Mouse (Mus musculus): Measurements from ENCODE around the gene Rnd2.
"Not testable (repeated sequence)": the region's sequence is repeated elsewhere in the genome, so short reads cannot be mapped to it uniquely, and the experiment has no call there.

The Rnd2 gene

DNA sequence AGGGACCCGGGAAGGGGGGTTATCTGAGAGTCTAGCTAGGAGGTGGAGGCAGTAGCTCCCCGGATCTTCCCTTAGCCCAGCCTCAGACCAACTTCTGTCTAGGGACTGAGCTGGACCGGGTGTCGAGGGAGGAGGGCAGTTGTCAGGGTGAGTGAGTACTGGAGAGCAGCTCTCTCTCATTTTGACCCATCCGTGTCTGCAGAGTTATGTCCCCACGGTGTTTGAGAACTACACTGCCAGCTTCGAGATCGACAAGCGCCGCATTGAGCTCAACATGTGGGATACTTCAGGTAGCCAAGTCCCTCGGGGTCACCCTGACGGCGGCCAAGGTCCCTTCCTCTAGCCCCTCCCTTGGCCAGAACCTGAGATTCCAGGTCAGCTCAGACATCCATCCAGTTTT is 3.9 kb downstream of the Rnd2 start:
- in situ Hi-C loops (cut with MboI, MseI) = no loop called here

DNA sequence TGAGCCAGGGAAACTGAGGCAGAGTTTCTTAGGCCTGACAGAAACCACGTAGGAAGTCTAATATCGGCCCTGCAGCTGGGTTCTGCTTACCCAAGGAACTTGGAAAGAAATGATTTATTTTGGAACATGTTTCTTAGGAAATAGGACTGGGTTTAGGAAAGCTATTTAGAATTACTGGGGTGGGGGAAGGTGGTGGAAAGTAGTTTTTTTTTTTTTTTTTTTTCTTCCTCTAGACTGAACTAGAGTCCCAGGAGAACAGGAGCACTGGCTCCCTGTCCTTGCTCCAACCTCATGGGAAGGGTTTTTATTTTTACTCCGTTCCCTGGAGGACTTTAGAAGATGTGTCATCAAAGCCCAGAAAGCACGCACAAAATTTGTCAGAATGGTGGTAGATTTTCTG is 4.4 kb downstream of the Rnd2 start:
- in situ Hi-C loops (cut with MboI, MseI) = no loop called here

DNA sequence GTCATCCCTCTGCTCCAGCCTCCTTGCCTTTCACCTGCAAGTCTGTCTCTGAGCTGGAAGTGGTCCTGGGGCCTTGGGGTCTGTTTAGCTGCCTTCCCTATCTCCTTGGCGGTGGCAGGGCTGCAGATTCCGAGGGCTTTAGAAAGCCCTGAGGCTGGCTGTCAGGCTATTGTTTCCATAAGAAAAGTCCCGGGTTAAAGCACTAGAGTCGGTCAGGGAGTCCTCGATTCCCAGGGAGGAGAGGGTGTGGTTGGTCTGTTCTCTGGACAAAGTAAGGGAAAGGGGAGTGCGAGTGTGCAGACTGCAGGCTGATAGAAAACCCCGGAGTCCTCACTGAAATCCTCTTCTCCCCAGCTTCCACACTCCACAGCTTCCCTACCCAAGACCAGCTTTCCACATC is 5.4 kb downstream of the Rnd2 start:
- in situ Hi-C loops (cut with MboI, MseI) = no loop called here

DNA sequence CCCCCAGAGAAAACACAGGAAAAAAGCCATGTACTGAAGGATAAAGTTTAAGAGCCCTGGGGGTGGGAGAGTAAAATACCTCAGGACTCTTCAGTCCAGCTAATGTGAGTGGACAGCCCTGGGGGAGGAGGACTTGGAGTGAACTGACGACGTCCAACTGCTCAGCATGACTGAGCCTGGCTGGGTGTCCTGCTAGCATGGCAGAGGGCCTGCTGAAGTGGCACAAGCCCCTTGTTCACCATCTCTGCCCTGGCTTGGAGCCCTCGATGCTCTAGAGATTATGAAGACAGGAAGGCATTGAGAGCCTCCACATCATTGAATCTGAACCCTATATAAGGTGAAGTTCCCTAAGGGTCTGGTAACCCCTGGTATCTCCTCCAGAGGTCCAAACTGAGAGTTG is 7.1 kb downstream of the Rnd2 start:
- in situ Hi-C loops (cut with MboI, MseI) = no loop called here

DNA sequence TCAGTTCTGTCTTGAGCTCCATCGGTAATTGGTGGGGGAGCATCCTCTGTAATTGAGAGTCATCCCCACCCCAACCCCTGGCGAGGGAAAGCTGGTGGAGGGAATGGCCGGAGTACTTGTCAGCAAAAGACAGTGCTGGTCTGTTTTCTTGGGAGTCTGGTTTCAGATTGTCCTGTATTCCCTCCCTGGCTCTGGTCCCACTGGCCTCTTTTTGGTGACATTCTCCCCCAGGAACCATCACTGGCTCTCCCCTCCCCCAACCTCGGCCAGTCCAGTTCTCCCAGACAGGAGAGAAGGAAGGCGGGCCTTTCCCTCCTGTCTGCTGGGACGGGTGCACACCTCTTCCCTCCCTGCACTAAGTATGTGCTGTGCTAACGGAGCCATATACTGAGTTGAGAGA is 7.5 kb downstream of the Rnd2 start:
- in situ Hi-C loops (cut with MboI, MseI) = no loop called here

DNA sequence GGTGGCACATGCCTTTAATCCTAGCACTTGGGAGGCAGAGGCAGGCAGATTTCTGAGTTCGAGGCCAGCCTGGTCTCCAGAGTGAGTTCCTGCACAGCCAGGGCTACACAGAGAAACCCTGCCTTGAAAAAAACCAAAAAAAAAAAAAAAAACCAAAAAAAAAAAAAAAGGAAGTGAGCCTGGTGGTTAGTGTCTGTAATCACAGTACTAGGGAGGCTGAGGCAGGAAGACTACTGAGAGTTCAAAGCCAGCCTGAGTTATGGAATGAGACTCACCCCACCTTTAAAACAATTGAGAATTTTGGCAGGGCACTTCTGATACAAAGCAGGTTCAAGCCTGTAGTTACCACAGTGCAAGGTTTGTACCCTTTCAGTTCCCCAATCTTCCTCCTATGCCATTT is 8.9 kb downstream of the Rnd2 start:
- in situ Hi-C loops (cut with MboI, MseI) = not testable (repeated sequence)

DNA sequence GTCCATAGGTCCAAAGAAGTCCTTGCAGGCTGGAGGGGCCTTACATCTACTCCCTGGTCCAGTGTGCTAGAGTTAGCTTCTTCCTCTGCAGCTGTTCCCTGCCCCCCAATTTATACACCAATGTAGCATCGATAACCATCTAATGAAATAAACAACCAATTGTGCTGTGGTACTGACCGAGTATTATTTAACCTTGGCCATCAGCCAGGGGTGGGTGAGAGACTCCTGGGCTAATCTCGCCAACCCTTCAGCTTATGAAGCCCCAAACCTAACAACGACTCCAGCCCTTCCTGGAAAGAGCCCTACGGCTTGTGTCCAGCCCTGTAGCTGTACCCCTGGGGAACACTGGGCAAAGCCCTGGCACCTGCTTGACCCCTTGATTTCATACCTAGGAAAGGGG is 9.5 kb downstream of the Rnd2 start:
- in situ Hi-C loops (cut with MboI, MseI) = no loop called here

DNA sequence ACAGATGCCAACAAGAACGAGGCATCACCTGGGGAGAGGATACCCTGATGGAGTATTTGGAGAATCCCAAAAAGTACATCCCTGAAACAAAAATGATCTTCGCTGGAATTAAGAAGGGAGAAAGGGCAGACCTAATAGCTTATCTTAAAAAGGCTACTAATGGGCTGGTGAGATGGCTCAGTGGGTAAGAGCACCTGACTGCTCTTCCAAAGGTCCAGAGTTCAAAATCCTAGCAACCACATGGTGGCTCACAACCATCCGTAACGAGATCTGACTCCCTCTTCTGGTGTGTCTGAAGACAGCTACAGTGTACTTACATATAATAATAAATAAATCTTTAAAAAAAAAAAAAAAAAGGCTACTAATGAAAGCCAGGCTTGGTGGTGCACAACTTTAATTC is 11.6 kb downstream of the Rnd2 start:
- in situ Hi-C loops (cut with MboI, MseI) = not testable (repeated sequence)

DNA sequence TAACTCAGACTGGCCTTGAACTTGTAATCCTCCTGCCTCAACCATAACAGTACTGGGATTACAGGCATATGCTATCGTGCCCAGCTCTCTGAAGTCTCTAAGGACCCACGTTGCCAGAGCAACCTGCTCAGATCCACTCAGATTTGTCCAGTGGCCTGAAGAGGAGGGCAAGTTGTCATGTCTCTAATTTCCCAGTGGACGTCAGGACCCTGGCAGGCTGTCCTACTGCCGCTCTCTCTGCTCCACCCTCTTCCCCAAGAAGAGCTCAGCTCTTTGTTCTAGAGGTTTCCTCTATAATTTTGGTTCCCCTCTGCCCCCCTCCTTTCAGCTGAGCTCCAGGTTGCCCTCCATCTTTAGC is 12.4 kb downstream of the Rnd2 start:
- in situ Hi-C loops (cut with MboI, MseI) = no loop called here

DNA sequence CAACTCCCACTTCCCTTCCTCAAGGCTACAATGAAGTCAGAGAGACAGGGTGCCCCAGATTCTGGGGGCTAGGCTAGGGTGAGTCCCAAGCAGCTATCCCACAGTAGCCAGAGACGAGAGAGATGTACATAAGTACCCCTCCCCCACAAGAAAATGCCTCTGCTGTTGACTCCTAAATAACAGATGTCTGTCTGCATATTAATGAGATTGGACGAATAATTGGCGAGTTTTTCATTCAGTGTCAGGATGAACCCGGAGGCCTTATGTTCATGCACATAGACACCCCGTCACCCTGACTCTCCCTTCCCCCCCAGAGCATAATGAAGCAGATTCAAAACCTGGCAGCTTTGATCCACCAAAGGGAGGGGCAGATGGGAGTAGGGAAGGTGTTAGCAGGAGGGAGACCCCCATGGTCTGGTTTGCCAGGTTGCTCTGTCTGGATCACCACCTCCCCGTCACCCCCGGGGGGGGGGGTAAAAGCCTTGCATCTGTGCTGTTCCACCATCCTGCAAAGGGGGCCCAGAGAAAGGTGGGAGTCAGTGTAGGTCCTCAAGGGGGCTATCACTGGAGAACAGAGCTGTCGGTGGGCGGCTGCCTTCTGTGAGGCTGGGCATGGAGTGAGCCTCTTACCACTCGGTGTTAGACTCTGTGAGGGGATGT is 12.9 kb downstream of the Rnd2 start:
- in situ Hi-C loops (cut with MboI, MseI) = no loop called here

DNA sequence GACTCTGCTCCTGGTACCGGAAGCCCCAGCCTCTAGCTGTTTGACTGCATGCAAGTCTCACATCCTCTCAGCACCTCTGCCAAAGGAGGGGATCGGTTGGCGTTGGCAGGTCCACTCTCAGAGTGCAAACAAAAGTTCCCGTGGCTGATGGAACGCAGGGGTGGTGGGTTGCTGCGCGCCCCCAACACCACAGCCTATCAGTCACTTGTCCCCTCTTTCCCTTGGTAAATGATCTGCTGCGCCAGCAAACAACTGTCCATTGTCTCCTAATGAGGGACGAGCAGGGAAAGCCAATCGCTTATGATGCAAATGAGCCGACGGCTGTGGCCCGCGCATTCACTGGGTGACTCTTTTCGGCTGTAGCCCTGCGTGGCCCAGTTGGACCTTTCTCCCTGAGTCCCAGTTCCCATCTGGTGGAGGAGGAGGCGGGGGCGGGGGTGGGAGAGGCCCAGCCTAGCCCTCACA is 14.4 kb downstream of the Rnd2 start:
- in situ Hi-C loops (cut with MboI, MseI) = no loop called here

DNA sequence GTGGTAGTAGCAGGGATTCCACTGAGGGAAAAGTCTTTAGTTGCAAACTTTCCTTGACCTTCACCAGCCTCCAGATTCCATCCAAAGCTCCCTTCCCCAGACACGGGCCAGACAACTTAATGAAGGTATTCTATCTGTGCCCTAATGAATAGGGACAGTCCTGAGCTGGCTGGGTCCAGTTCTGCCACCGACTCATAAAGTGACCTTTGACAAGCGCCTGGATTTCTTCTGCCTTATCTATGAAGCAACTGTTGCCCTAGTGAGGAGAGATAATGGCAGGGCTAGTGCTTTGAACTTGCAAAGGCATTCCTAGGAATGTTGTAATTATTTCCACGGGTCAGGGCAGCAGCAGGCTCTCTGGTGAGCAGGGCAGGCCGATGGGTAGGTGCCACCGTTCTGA is 16.1 kb downstream of the Rnd2 start:
- in situ Hi-C loops (cut with MboI, MseI) = no loop called here

DNA sequence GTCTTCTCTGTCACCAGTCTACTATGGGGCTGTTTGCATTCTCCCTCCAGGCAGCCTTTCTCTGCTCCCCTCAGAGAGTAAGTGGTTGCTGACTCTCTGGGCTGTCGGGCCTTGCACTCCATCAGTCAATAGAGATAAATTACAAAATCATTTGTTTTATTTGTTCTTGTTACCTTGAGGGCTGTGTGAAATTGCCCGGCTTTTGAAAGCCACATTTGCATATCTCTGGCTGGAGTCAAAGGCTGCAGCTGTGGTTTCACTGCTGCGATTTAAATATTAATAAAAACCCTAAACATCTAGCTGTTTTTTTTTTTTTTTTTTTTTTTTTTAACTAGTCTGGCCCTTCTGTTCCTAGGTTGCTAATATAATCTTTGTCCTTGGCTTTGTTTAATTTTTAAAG is 19.0 kb downstream of the Rnd2 start:
- in situ Hi-C loops (cut with MboI, MseI) = no loop called here

DNA sequence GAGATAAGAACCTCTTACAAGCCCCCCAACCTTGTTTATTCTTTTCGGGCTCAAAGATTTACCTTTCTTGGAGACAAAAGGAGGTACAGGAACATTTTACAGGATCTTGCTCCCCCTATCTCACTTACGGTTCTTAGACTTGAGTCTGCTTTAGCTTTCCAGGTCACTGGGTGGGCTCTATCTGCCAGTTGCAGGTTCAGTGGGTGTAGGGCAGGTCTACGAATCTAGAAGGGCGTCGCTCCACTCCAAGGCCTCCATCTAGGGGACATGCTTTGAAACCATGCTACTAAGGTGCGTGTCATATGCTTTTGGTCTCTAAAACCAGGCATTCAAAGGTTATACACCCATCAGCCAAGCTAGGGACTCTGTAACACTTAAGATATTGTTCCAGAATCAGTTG is 19.4 kb downstream of the Rnd2 start:
- in situ Hi-C loops (cut with MboI, MseI) = no loop called here

DNA sequence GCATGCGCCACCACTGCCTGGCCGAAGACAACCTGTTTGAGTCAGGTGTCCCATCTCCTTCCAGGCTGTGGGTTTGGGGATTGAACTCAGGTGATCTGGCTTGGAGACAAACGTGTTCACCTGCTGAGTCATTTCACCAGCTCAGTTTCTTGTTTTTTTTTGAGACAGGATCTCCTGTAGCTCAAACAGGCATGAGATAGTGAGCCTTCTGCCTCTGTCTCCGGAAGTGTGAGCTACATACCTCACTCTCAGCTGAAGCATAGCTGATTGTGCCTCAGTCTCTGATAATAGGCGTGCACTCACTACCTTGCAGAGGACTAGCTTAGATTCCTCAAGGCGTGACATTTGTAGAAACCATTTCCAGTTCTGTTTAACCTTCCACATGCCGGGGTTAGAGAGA is 20.0 kb downstream of the Rnd2 start:
- in situ Hi-C loops (cut with MboI, MseI) = loop anchor here (5.0 kb wide), 1 partner anchor 98 kb away; no protein-coding TSS in a partner anchor

DNA sequence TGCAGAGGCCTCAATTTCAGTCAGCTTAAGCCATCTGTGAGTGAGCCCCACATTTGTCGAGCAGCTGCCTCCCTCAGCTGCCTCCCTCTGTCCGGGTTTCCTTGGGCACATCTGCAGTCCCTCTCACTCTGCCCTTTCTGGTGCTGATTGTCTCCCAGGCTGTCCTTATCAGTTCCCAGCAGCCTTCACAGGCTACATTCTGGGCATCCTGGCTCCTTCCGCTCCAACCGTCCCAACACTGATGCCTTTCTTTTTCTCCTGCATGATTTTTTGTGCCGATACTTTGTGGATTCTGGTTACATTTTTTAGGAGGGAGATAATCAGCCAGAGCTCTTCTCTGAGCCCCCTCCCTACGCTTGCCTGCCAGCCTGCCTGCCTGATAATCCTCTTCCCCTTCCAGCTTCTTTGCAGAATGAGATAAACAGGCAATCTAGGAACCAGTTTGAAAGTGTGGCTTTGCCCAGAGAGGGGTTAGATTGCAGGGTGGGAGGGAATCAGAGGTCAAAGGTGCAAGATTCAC is 20.8 kb downstream of the Rnd2 start:
- in situ Hi-C loops (cut with MboI, MseI) = loop anchor here (5.0 kb wide), 1 partner anchor 98 kb away; no protein-coding TSS in a partner anchor

DNA sequence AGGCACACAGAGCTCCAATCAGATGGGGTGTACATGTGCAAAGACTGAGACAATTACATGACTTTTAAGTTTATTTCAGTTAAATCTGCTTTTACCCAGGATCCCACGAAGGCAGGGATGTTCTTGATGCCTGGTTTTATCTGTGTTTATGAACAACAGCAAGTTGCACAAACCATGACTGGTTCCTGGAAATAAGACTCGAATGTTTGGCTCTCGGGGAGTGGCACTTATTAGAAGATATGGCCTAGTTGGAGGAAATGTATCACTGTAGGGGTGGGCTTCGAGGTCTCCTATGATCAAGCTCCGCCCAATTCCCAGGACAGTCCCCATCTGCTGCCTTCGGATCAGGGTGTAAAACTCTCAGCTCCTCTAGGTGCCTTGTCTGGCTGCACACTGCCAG is 21.3 kb downstream of the Rnd2 start:
- in situ Hi-C loops (cut with MboI, MseI) = loop anchor here (5.0 kb wide), 1 partner anchor 99 kb away; no protein-coding TSS in a partner anchor

DNA sequence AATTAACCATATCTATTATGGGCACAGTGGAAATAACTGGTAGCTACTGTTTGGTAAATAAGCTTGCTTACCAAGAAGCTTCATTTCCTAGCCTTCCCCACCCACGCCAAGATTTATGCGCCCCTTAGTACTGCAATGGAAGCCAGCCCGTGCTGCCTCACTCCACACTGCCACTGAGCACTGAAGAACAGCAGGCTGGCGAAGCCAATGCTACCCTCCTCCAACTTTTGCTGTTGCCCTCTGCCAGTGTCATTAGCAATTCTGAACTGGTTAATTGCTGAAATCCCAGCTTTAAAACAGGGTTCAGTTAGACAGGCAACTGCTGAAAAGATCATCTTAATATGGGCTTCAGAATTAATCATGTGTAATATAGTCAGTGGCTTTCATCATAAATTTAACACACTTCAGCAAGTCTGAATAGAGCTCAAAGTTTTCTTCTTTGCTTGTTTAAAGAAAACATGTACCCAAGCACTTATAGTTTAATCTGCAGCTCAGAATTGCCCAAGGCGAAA is 41.5 kb downstream of the Rnd2 start:
- in situ Hi-C loops (cut with MboI, MseI) = no loop called here

DNA sequence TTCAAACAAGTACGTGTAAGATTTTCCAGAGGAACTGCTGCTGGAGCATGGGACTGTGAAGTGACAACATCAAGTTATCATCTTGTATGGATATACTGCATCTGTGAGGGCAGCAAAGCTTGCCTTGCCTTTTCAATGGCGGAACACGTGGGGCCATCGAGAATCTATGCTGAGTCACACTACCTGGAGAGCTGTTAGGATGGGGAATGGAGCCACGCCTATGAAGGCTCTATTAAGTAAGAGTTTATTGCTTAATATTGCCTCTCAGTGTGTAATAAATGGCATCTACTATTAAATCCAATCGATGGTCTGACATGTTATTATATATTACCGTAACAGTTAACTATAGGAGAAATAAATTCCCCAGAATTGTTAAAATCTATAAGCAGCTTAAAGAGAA is 42.3 kb downstream of the Rnd2 start:
- in situ Hi-C loops (cut with MboI, MseI) = no loop called here

DNA sequence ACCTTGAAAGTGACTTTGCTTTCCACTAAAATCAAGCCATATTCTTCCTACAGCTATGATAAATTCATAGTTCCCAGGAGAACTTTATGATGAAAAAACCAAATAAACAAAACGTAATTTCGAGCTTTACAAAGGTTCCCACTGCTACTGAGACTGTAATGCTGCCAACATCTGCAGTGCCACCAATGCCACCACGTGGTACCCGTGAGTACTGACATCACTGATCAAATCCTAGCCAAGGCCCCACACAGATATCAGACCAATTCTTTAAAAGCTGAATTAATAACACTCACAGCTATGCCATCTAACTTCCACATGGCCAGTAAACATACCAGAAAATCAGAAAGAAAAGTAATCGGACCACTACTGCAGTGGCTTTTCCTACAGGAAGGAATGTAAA is 54.1 kb downstream of the Rnd2 start:
- in situ Hi-C loops (cut with MboI, MseI) = no loop called here

DNA sequence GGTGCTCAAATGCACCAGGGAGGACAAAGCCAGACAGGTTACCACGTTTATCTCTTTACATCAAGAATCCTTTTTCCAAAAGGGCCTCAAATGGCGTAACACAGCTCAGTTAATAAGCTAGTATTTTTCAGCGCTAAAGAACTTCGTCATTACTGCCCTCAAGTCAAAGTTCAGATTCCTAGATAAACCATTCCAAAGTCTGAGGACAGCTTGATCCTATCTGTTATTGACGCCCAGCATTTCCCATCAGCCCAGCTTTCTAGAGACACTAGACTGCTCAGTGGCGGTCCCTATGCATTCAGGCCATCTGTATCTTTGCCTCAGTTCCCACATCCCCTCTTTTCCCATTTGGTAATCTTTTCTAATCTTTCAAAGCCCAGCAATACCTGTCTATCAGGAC is 54.6 kb downstream of the Rnd2 start:
- in situ Hi-C loops (cut with MboI, MseI) = no loop called here
